Mouse (Mus musculus) liver, embryonic 16.5 days (tissue): ENCODE data around the gene B3gat2. TPM values are rescaled to one million over a fixed set of nuclear protein-coding genes. Genes with fewer than 3 reads are reported as not detected.

Experiments
- ATAC-seq: fragments of 200-750 bp; cut with Nextera tagmentation; 2 replicates; pipeline ENCODE4 v1.8.0; 2017; ENCODE audit warnings: low read depth, mild to moderate bottlenecking, moderate number of reproducible peaks, moderate library complexity
- H3K27ac ChIP-seq: fragments of 300-500 bp; sonication (generic); 2 replicates; pipeline ENCODE4 v1.5.1; 2014; ENCODE audit warnings: mild to moderate bottlenecking, low read length
- H3K27me3 ChIP-seq: fragments of 300-500 bp; sonication (generic); 2 replicates; pipeline ENCODE4 v1.6.1; 2014; ENCODE audit warnings: low read depth, low read length, mixed read lengths; ENCODE audit not compliant: control insufficient read depth, insufficient read depth
- H3K36me3 ChIP-seq: fragments of 300-500 bp; sonication (generic); 2 replicates; pipeline ENCODE4 v1.6.1; 2014; ENCODE audit warnings: mild to moderate bottlenecking; ENCODE audit not compliant: control insufficient read depth, insufficient read depth
- H3K4me1 ChIP-seq: fragments of 300-500 bp; sonication (generic); 2 replicates; pipeline ENCODE4 v1.6.1; 2014; ENCODE audit warnings: low read depth, low read length, mixed read lengths; ENCODE audit not compliant: control insufficient read depth
- H3K4me2 ChIP-seq: fragments of 300-500 bp; sonication (generic); 2 replicates; pipeline ENCODE4 v1.6.1; 2014; ENCODE audit warnings: low read depth, low read length, mixed read lengths
- H3K4me3 ChIP-seq: fragments of 300-500 bp; sonication (generic); 2 replicates; pipeline ENCODE4 v1.5.1; 2014; ENCODE audit warnings: low read depth, mild to moderate bottlenecking, low read length
- H3K9ac ChIP-seq: fragments of 300-500 bp; sonication (generic); 2 replicates; pipeline ENCODE4 v1.6.1; 2014; ENCODE audit warnings: low read depth, low read length
- H3K9me3 ChIP-seq: fragments of 300-500 bp; sonication (generic); replicated peaks from 2 replicates; pipeline ENCODE4 v1.6.1; 2016; ENCODE audit warnings: low read length; ENCODE audit not compliant: control insufficient read depth
- WGBS: fragments of 180-500 bp; shearing (Covaris S2); extraction: QIAGEN DNeasy Blood & Tissue Kit; methylation state at CpG from one replicate; pipeline ENCODE4 v1.1.7; 2014; ENCODE audit not compliant: insufficient replicate concordance; 5-methylcytosine and 5-hydroxymethylcytosine counted together
- polyA plus RNA-seq: library from polyadenylated mRNA; unstranded; fragments of >200 nt; fragmentation: Nextera tagmentation; extraction: Ambion mirVana; gene quantifications from 2 replicates; pipeline ENCODE4 v1.2.1, GENCODE M21; 2015

B3gat2 gene
- polyA plus RNA-seq, 1 experiment from 2014 or later = 0.22 TPM

DNA sequence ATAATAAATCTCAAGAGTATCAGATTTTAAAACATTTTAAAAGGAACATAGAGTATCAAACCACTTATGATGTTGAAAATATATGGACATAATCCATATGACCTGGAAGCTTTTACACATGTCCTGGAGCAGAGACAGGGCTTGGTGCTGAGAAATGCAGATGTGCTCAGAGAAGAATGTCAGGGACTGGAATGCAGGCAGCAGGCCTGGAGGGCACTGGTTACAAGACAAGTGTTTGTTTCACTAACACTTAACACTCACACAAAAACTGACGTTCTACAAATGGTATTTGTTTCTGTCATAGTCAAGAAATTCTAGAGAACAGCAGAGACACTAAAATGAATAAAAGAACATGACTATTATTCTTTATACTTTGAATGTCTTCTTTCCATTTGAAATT is 130.5 kb downstream of the B3gat2 start:
- no peak overlapping the region for H3K4me3 ChIP-seq
- H3K27me3 ChIP-seq = no peaks in the 10 kb centered on the region
- H3K4me1 ChIP-seq = no peaks in the 10 kb centered on the region
- no peaks in the 10 kb centered on the region for H3K36me3 ChIP-seq
- 77% methylated on average over 1 of the region's 1 CpGs for WGBS
- H3K9me3 ChIP-seq = no peaks in the 10 kb centered on the region
- no peak overlapping the region for H3K9ac ChIP-seq
- no peak overlapping the region for H3K27ac ChIP-seq
- H3K4me2 ChIP-seq = no peak overlapping the region
- no peak for ATAC-seq

Other genes starting within 250 kb of the B3gat2 start
- 14.7 and 16.1 TPM in 2 replicates for gene Smap1, start 160.6 kb downstream of the B3gat2 start, polyA plus RNA-seq
- 25.2 and 26.0 TPM in 2 replicates for gene Sdhaf4, start 243.9 kb downstream of the B3gat2 start, polyA plus RNA-seq